Mouse (Mus musculus) midbrain, embryonic 10.5 days (tissue): ENCODE data around the gene Tex13b. TPM values are rescaled to one million over a fixed set of nuclear protein-coding genes. Genes with fewer than 3 reads are reported as not detected.
"Not testable (repeated sequence)": the region's sequence is repeated elsewhere in the genome, so short reads cannot be mapped to it uniquely, and the experiment has no call there.

ENCODE experiments used
- DNase-seq: peaks from one replicate; pipeline ENCODE4 v3.0.0-alpha.2; 2017; ENCODE audit warnings: low spot score
- H3K27ac ChIP-seq: fragments of 300-500 bp; sonication (generic); replicated peaks from 2 replicates; pipeline ENCODE4 v1.5.1; 2016; ENCODE audit warnings: mild to moderate bottlenecking
- H3K27me3 ChIP-seq: fragments of 300-500 bp; sonication (generic); 2 replicates; pipeline ENCODE4 v1.6.1; 2016; ENCODE audit warnings: low read depth, mild to moderate bottlenecking; ENCODE audit not compliant: poor library complexity, severe bottlenecking
- H3K36me3 ChIP-seq: fragments of 300-500 bp; sonication (generic); 2 replicates; pipeline ENCODE4 v1.6.1; 2016; ENCODE audit warnings: mild to moderate bottlenecking, moderate library complexity
- H3K4me1 ChIP-seq: fragments of 300-500 bp; sonication (generic); 2 replicates; pipeline ENCODE4 v1.6.1; 2016
- H3K4me3 ChIP-seq: fragments of 300-500 bp; sonication (generic); 2 replicates; pipeline ENCODE4 v1.5.1; 2016; ENCODE audit warnings: mild to moderate bottlenecking, moderate library complexity
- H3K9me3 ChIP-seq: fragments of 300-500 bp; sonication (generic); replicated peaks from 2 replicates; pipeline ENCODE4 v1.6.1; 2016; ENCODE audit warnings: mild to moderate bottlenecking
- WGBS: fragments of 180-500 bp; shearing (Covaris S2); methylation state at CpG from one replicate; pipeline ENCODE4 v1.1.7; 2016; 5-methylcytosine and 5-hydroxymethylcytosine counted together
- polyA plus RNA-seq: library from polyadenylated mRNA; unstranded; fragments of >200 nt; fragmentation: Nextera tagmentation; extraction: Ambion mirVana; gene quantifications from 2 replicates; pipeline ENCODE4 v1.2.1, GENCODE M21; 2016

Tex13b gene
- polyA plus RNA-seq, result not detected in 2 replicates

DNA sequence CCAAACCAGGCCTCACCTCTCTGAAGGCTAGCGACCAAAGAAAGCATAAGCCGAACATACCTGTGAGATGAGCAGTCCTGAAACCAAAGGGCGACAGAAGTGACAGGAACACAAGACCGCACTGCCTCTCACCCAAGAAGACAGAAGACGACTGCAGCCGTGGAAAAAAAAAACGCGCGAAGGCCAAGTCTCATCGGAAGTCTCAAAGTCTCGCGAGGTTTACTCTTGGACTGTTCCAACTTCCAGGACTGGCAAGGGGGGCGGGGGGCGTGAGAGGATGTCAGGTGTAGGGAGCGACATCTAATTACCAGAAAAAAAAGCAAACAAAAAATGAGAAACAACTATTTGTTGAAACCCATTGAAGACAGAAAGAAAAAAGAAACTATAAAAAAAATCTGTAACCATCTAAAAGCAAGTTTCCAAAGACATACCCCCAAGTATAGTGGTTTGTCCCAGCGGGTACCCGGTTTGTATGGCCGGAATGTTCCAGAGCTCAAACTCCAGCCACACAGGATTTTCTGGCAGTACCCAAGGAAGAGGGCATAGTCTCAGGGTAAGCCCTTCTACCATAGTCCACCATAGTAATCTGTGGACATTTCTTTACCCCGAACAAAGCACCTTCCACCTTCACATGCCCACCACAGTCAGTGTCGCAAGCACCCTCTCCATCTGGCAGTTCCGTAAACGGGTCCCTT, at the start of gene Tex13b:
Gene Tex13b, minus strand, starts transcription at position 122 of the 695 bp plus-strand sequence.
- Histone ChIP-seq H3K4me1 (no peaks in the 10 kb centered on the region), H3K36me3 (no peaks in the 10 kb centered on the region), H3K27ac (no peak within 1 kb of the TSS), H3K4me3 (no peak within 1 kb of the TSS), H3K27me3 (peaks cover 80% of the 10 kb centered on the region), H3K9me3 (no peaks in the 10 kb centered on the region)
- DNase-seq, result no peak
- 92% methylated on average over 22 of the region's 22 CpGs for WGBS

DNA sequence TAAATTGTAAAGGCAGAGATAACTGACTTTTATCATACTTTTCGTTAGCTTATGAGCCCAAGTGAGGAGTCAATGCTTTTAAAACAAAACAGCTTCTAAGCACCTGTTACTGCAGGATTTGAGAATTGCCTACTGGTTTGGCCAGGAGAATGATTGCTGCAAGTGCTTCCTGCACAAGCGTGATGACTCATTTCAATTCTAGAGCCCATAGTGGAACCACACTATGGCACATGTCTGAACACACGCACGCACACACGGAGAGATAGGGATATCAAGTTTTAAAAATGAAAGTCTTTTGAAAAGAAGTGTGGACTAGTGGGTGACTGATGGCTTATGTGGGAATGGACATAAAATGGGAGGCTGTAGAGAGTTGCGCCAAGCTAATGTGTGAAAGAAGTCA, 49.5 kb upstream of the Tex13b start:
- Histone ChIP-seq H3K9me3 (no peaks in the 10 kb centered on the region), H3K4me3 (no peak overlapping the region), H3K27ac (no peak overlapping the region), H3K27me3 (peaks cover 77% of the 10 kb centered on the region), H3K4me1 (no peaks in the 10 kb centered on the region), H3K36me3 (no peaks in the 10 kb centered on the region)
- 94% methylated on average over 6 of the region's 6 CpGs for WGBS
- no peak for DNase-seq

DNA sequence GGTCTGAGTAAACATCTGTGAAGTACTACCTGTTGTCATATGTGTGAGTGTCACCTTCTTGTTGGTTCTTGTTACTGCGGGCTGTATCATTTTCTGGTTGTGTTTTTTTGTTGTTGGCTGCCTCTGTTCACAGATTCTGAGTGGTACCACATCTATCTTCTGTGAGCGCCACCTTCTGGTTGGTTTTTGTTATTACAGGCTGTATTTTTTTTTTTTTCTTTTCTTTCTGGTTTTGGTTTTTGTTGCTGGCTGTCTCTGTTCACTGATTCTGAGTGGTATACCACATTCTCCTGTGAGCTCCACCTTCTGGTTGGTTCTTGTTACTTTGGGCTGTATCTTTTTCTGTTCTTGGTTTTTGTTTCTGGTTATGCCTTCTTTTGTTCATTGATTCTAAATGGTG, 44.2 kb upstream of the Tex13b start:
- H3K27me3 ChIP-seq, result peaks cover 71% of the 10 kb centered on the region

DNA sequence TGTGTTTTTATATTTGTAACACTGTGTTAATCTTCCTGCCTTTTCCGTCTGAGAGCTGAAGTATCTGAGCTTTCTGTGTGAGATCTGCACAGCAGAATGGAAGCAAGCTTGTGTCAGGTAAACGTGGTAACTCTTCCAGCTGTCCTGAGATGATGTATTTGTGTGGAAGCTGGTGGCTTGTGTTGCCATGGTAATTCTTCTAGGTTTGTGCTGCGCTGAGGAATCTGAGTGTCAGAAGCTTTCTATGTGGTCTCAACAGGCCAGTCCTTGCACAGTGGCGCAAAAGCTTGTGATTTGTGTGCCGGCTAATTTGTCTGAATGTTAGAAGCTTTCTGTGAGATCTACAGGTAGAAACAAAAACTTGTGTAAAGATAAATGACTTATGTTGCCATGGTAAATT, 43.8 kb upstream of the Tex13b start:
- WGBS, result 76% methylated on average over 5 of the region's 5 CpGs
- DNase-seq, H3K4me1 ChIP-seq, H3K4me3 ChIP-seq, H3K9me3 ChIP-seq, H3K36me3 ChIP-seq, H3K27ac ChIP-seq: not testable (repeated sequence)
- peaks cover 71% of the 10 kb centered on the region for H3K27me3 ChIP-seq

More for the DNA sequence above, 44.2 kb upstream of the Tex13b start:
- 43% methylated on average over 2 of the region's 2 CpGs for WGBS
- H3K36me3 ChIP-seq, result no peaks in the 10 kb centered on the region
- no peaks in the 10 kb centered on the region for H3K9me3 ChIP-seq
- no peak overlapping the region for H3K27ac ChIP-seq
- H3K4me3 ChIP-seq, result no peak overlapping the region
- no peaks in the 10 kb centered on the region for H3K4me1 ChIP-seq
- DNase-seq, result no peak

DNA sequence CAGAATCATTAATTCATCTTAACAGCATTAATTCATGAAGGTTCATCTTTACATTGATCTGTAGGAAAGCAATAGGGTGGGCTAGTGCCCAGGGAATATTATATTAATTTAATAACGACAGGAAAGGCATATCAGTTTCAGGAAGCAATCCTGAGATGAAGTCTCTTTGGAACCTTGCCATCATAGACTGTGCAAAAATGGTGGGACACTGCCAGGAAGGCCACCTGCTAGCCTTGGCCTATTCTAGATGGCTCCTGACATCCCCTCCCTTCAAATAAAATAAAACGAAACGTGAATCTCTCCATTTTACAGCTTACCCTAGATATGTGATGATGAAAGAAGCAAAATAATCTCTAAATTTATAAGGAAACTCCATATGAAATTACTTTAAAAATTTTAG, 41.3 kb upstream of the Tex13b start:
- 78% methylated on average over 3 of the region's 3 CpGs for WGBS

DNA sequence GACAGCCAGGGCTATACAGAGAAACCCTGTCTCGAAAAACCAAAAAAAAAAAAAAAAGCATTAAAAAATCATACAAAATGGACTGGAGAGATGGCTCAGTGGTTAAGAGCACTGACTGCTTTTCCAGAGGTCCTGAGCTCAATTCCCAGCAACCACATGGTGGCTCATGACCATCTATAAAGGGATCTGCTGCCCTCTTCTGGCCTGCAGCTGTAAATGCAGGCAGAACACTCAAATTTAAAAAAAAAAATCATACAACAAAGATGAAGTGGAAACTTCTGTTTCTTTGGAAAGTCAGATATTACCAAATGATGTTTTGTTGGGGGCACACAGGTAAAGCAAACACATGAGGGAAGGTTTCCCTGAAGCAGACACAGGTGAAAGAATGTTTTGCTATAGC, 32.2 kb upstream of the Tex13b start:
- H3K4me1 ChIP-seq, H3K27ac ChIP-seq, DNase-seq, H3K36me3 ChIP-seq, H3K4me3 ChIP-seq, H3K9me3 ChIP-seq: not testable (repeated sequence)
- WGBS, result 93% methylated on average over 1 of the region's 1 CpGs
- H3K27me3 ChIP-seq, result peaks cover 79% of the 10 kb centered on the region

More for the DNA sequence above, 41.3 kb upstream of the Tex13b start:
- Histone ChIP-seq H3K36me3 (no peaks in the 10 kb centered on the region), H3K4me1 (no peaks in the 10 kb centered on the region), H3K27ac (no peak overlapping the region), H3K9me3 (no peaks in the 10 kb centered on the region), H3K27me3 (peaks cover 76% of the 10 kb centered on the region), H3K4me3 (no peak overlapping the region)
- no peak for DNase-seq

DNA sequence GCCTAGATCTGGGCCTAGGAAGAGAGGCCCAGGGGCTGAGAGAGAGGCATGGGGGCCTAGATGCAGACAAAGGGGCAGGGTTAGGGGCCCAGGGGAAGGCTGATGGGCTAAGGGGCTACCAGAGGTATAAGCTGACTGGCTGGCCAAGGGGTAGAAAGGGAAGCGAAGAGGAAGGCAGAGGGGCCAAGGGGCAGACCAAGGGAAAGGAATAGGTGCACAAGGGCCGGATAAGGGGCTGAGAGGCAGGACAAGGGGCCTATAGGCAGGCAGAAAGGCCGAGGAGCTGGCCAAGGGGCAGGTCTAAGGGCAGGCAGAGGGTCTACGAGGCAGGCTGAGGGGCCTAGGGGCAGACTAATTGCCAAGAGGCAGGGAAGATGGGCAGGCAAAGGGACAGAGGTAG, 26.7 kb upstream of the Tex13b start:
- H3K4me1 ChIP-seq, result no peaks in the 10 kb centered on the region; the same call in 1 of the 2 replicates
- H3K36me3 ChIP-seq, result no peaks in the 10 kb centered on the region
- no peak overlapping the region for H3K4me3 ChIP-seq
- H3K9me3 ChIP-seq, result no peaks in the 10 kb centered on the region
- WGBS, result 82% methylated on average over 4 of the region's 4 CpGs
- no peak for DNase-seq
- no peak overlapping the region for H3K27ac ChIP-seq
- peaks cover 94% of the 10 kb centered on the region for H3K27me3 ChIP-seq

DNA sequence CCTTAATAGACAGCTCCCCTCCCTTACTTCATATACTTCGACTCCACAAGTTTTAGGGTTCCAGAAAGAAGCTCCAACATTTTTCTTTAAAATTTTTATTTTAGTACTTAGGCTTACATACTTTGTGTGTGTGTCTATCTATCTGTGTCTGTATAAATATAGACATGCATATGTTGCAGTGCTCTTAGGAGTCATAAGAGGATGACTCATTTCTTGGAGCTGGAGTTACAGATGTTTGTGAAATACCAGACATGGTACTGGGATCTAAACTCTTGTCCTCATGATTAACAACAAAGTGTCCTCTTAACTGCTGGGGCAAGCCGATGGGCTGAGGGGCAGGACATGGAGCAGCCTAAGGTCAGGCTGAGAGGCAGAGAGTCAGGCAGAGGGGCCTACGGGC, 24.8 kb upstream of the Tex13b start:
- Histone ChIP-seq H3K36me3 (no peaks in the 10 kb centered on the region), H3K4me1 (no peaks in the 10 kb centered on the region; the same call in 1 of the 2 replicates), H3K4me3 (no peak overlapping the region), H3K27me3 (peaks cover 98% of the 10 kb centered on the region), H3K27ac (no peak overlapping the region), H3K9me3 (no peaks in the 10 kb centered on the region)
- no peak for DNase-seq
- 83% methylated on average over 3 of the region's 3 CpGs for WGBS

DNA sequence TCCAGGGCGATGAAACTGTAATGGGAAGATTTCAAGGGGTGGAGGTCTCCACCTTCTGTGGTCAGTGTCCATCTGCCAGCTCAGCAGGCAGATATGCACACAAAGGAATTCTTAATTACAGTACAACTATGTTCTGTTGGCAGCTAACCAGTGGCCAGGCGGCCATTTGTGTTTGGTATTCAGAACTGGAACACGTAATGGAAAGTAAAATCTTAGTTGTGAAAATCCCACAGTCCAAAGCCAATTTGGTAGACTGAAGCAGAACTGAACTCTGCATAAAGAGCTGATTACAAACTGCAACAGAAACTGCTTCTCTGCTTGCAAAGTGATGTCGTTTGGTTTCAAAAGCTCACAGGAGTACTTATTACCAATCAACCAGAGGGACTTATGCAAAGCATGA, 18.5 kb upstream of the Tex13b start:
- no peak for DNase-seq
- H3K36me3 ChIP-seq, result no peaks in the 10 kb centered on the region
- no peaks in the 10 kb centered on the region for H3K4me1 ChIP-seq
- peaks cover 93% of the 10 kb centered on the region for H3K27me3 ChIP-seq
- no peak overlapping the region for H3K27ac ChIP-seq
- no peak overlapping the region for H3K4me3 ChIP-seq
- 79% methylated on average over 4 of the region's 4 CpGs for WGBS
- no peaks in the 10 kb centered on the region for H3K9me3 ChIP-seq

DNA sequence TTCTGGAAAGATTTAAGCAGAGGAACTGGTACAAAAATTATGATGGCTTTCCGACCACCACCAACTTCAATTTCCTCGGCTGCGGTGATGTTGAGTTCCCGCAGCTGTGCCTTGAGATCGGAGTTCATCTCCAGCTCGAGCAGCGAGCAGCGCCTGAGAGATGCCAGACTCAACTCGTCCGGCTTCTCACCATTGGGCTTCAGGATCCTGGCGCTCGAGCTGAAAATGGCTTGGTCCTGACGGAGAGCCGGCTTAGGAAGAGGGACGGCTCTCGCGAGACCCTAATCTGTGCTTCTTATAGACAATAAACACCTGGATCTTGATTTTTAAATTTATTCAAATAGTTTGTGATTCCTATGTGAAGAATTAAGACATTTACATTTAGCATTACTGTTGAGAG, 9.1 kb upstream of the Tex13b start:
- Histone ChIP-seq H3K4me3 (no peak overlapping the region), H3K36me3 (no peaks in the 10 kb centered on the region), H3K4me1 (no peaks in the 10 kb centered on the region), H3K27me3 (peaks cover 78% of the 10 kb centered on the region), H3K9me3 (no peaks in the 10 kb centered on the region), H3K27ac (no peak overlapping the region)
- WGBS, result 78% methylated on average over 17 of the region's 17 CpGs
- DNase-seq, result no peak

DNA sequence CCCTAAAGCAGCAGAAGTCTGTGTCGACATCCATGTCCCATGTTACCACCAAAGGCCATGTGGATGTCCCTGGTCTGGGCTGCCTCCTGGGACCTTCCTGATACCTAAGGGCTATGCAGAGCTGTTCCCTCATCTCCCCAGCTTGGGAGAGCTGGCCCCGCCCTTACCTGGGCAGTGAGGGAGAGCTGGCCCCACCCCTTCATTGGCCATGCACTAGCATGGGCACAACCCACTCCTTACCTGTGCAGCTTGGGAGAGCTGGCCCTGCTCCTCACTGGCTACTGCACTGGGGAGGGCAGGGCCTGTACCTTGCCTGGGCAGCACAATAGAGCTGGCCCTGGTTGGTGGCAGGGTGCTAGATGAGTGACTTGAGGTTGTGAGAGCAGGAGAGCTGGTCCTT, 7.9 kb downstream of the Tex13b start:
- Histone ChIP-seq H3K36me3 (no peaks in the 10 kb centered on the region), H3K9me3 (no peaks in the 10 kb centered on the region), H3K27ac (no peak overlapping the region), H3K4me1 (no peaks in the 10 kb centered on the region), H3K4me3 (no peak overlapping the region), H3K27me3 (peaks cover 90% of the 10 kb centered on the region)
- WGBS, result 91% methylated on average over 2 of the region's 2 CpGs
- no peak for DNase-seq

DNA sequence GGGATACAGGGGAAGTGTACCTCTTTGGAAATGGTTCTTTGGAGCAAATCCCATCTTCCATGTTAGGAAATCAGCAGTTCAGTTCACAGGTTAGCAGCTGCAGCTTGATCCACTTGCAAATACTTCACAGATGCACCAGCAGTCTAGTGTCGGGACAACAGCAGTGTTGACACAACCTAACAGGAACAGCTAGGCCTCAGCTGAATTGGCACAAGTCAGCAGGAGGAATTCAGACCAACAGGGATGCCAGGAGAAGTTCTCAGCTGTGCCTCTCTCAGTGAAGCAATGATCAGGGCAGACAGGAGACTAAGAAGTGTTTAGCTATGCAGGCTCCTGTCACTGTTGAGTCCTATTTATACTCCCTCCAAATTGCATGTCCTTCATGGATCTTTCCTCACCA, 43.4 kb downstream of the Tex13b start:
- no peak for DNase-seq
- no peaks in the 10 kb centered on the region for H3K4me1 ChIP-seq
- H3K27ac ChIP-seq, result no peak overlapping the region
- H3K36me3 ChIP-seq, result no peaks in the 10 kb centered on the region
- WGBS, result 76% methylated on average over 1 of the region's 1 CpGs
- peaks cover 2% of the 10 kb centered on the region; the same call in 1 of the 2 replicates for H3K9me3 ChIP-seq
- peaks cover 88% of the 10 kb centered on the region for H3K27me3 ChIP-seq
- H3K4me3 ChIP-seq, result no peak overlapping the region
